Mouse (Mus musculus) lung, adult 2 months (tissue): ENCODE results near the gene Gm10837. TPM values are rescaled to one million over a fixed set of nuclear protein-coding genes. Genes with fewer than 3 reads are reported as not detected.

Experiments
- DNase-seq: peaks from one replicate; pipeline ENCODE4 v3.0.0; 2022
- H3K4me1 ChIP-seq: fragments of 200-500 bp; 2 replicates; pipeline ENCODE4 v1.6.1; 2011; ENCODE audit warnings: low read length; ENCODE audit not compliant: control insufficient read depth, insufficient read depth
- H3K4me3 ChIP-seq: fragments of 200-500 bp; replicated peaks from 2 replicates; pipeline ENCODE3; 2011; ENCODE audit warnings: low read depth, mild to moderate bottlenecking, control low read depth, low read length; ENCODE audit errors: extremely low read depth
- CTCF ChIP-seq: fragments of 200-500 bp; IDR thresholded peaks from 2 replicates; pipeline ENCODE4 v1.5.1; 2011; ENCODE audit warnings: mild to moderate bottlenecking, low read length, control low read depth; ENCODE audit not compliant: insufficient read depth
- POLR2A ChIP-seq: fragments of 200-500 bp; IDR thresholded peaks from 2 replicates; pipeline ENCODE4 v1.6.1; 2011; ENCODE audit warnings: low read depth, mild to moderate bottlenecking, control low read depth, low read length, borderline replicate concordance; ENCODE audit errors: extremely low read depth
- WGBS: fragments of 180-500 bp; shearing (Covaris S2); methylation state at CpG from one replicate; pipeline ENCODE4 v1.1.7; 2018; 5-methylcytosine and 5-hydroxymethylcytosine counted together
- polyA plus RNA-seq: library from polyadenylated mRNA; depleted of rRNA; stranded (reverse); fragments of >200 nt; gene quantifications from 2 replicates; pipeline ENCODE4 v1.2.3, GENCODE M21; 2012

The Gm10837 gene
- polyA plus RNA-seq, 1 experiment: not detected

DNA sequence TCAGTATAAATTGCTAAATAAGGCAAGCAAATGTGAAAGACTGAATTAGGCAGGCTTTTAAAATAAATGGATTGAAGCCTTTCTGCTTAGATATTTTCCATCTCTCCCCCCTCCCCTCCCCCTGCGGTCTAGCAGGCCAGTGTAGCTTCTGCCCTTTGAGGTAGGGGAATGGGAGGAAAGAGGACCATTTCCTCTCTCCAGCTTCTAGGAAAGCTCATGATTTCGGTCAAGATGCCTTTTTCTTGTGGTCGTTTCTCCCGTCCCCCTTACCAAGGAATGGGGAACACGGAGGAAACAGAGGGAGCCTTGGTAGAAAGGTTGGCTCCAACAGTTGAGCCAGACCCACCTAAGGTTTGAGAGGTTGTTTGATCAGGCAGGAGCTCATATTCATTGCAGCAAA, 17.7 kb upstream of the Gm10837 start:
- H3K4me3 ChIP-seq: no peak overlapping the region
- TF ChIP-seq CTCF: no peak
- TF ChIP-seq POLR2A: no peak
- 4% methylated on average over 5 of the region's 5 CpGs for WGBS
- peaks cover 4% of the 10 kb centered on the region; the same call in 1 of the 2 replicates for H3K4me1 ChIP-seq
- no peak for DNase-seq

DNA sequence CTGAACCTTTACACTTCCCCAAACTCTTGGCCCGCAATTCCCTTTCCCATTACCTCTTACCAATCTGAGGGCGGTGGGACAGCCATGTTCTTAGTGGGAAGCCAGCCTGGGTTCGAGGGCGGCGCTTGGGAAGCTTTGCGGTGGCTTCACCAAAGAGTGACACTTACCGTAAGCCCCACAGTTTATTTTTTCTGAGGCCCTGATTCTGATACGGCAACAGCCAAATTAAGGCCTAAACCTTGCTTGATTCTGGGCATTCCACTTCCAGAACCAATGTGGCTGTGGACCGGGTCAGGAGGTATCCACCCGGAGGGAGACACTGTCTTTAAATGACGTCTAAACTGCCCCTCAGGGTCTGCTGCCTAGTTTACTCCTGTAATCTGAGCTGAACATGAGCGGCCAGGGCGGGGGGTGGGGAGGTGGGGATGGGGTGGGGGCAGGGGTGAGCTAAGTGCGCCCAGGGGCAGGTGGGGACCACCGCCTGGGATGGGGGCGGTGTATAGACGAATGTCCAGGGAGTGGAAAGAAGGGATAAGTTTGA, 17.1 kb upstream of the Gm10837 start:
- Histone ChIP-seq H3K4me1 (peaks cover 4% of the 10 kb centered on the region; the same call in 1 of the 2 replicates), H3K4me3 (no peak overlapping the region)
- DNase-seq: no peak
- TF ChIP-seq CTCF: no peak
- TF ChIP-seq POLR2A: no peak
- 3% methylated on average over 17 of the region's 17 CpGs for WGBS

DNA sequence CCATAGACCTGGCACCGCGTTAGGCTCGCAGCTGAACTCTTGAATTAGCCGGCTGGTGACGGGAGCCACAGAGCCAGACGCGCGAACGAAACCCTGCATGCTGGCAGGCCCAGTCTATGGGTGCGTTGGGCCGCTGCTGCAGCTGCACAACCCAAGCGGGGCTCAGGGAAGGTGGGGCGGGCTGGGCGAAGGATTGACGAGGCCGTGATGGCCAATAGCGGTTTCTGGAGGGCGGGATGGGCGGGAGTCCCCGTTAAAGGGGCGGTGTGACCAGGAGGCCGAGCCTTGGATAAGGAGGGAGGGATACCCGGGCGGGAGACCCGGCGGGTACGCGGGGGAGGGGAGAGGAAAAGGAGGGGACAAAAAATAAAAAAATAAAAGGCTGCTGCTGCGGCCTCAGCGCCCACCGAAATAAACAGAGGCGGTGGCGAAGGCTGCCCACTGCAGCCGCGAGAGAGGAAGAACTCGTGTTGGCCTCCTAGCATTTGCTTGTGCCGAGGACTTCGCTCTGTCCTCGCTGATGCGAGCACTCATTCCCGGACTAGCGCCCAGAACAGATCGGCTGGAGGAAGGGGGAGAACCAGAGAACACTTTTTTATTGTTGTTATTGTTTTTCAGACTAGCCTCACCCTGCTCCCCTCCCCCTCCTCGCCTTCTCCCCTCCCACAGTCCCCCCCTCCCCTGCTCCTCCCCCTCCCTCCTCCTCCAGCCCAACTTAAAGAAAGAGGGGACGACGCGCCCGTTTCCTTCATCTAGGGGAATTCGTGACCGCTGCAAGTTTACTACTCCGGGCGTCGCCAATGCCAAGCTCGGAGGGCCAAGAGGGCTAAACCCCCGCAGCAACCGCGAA, 16.1 kb upstream of the Gm10837 start:
- 2% methylated on average over 57 of the region's 57 CpGs for WGBS
- H3K4me3 ChIP-seq: no peak overlapping the region
- DNase-seq: no peak
- TF ChIP-seq POLR2A (no peak), CTCF (no peak)
- H3K4me1 ChIP-seq: peaks cover 4% of the 10 kb centered on the region; the same call in 1 of the 2 replicates

DNA sequence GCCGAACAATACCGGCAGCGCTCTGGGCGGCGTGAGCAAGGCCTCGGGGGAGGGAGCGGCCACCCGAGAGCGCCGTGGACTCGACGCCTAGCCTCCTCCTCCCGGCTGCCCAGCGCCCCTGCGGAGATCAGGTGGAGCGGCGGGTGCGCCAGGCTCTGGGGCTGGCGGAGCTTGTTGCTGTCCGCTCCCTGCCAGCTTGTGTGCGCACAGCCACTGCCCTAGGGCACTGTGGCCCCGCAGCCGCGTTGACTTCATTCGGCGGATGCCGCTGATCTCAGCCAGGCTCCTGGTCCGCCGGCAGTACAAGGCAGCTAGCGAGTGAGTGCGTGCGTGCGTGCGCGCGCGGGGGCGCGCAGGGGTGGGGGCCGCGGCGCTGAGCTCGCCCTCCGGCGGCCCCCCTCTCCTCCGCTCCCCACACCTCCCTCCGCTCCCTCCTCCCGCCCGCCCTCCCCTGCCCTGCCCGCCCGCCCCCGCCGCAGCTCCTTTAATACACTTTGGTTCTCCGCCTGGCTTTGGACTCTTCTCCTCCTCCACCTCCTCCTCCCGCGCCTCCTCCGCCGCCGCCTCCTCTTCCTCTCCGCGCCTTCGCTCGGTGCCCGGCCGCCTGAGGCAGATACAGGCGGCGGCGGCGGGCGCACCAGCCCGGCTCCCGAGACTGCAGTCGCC, 15.4 kb upstream of the Gm10837 start, which contains the start of gene Zic2:
Zic2 (plus strand) TSS at position 545 of the 666 bp plus-strand sequence.
- Histone ChIP-seq H3K4me3 (no peak within 1 kb of the TSS), H3K4me1 (peaks cover 4% of the 10 kb centered on the region; the same call in 1 of the 2 replicates)
- no peak for DNase-seq
- no peak for TF ChIP-seq POLR2A
- TF ChIP-seq CTCF: no peak
- 1% methylated on average over 52 of the region's 73 CpGs for WGBS

DNA sequence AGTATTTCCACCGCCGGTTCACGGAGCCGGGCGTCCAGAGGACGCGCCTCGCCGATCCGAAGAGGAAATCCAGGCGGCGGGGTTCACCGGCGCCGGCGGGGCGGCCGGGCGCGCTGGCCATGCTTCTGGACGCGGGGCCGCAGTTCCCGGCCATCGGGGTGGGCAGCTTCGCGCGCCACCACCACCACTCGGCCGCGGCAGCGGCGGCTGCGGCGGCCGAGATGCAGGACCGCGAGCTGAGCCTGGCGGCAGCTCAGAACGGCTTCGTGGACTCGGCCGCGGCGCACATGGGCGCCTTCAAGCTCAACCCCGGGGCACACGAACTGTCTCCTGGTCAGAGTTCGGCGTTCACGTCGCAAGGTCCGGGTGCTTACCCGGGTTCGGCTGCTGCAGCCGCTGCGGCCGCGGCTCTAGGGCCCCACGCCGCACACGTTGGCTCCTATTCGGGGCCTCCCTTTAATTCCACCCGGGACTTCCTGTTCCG, 14.8 kb upstream of the Gm10837 start:
- DNase-seq: no peak
- Histone ChIP-seq H3K4me1 (peaks cover 4% of the 10 kb centered on the region; the same call in 1 of the 2 replicates), H3K4me3 (no peak overlapping the region)
- no peak for TF ChIP-seq POLR2A
- TF ChIP-seq CTCF: no peak
- under 1% methylated on average over 65 of the region's 65 CpGs for WGBS

DNA sequence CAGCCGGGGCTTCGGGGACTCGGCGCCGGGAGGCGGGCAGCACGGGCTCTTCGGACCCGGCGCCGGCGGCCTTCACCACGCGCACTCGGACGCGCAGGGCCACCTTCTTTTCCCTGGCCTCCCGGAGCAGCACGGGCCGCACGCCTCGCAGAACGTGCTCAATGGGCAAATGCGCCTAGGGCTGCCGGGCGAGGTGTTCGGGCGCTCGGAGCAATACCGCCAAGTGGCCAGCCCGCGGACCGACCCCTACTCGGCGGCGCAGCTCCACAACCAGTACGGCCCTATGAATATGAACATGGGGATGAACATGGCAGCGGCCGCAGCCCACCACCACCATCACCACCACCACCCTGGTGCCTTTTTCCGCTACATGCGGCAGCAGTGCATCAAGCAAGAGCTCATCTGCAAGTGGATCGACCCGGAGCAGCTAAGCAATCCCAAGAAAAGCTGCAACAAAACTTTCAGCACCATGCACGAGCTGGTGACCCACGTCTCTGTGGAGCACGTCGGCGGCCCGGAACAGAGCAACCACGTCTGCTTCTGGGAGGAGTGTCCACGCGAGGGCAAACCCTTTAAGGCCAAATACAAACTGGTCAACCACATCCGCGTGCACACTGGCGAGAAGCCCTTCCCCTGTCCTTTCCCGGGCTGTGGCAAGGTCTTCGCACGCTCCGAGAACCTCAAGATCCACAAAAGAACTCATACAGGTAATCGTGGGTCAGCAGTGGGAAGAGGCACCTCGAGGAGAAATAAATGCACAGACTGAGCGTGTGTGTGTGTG, 14.2 kb upstream of the Gm10837 start:
- DNase-seq: no peak

DNA sequence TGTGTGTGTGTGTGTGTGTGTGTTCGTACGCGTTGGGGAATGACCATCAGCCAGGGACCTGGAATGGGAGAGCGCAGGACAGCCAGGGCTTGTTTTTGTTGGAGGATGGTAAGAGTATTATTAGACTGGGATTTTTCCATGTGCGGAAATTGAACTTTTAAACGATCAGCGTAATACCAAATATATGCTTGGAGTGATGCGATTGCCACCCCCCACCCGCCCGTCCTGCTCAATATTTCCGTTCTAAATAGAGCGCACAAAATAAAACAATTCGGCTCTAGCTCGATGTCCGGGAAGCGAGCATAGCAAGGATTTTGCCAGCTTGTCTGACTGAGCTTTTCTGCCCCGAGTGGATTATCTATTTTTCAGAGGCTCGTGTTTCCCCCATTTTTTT, 13.6 kb upstream of the Gm10837 start:
- WGBS: 5% methylated on average over 18 of the region's 18 CpGs
- Histone ChIP-seq H3K4me1 (peaks cover 4% of the 10 kb centered on the region; the same call in 1 of the 2 replicates), H3K4me3 (no peak overlapping the region)
- TF ChIP-seq CTCF (no peak), POLR2A (no peak)
- DNase-seq: no peak

More for the DNA sequence above, 14.2 kb upstream of the Gm10837 start:
- WGBS: 2% methylated on average over 62 of the region's 62 CpGs
- Histone ChIP-seq H3K4me1 (peaks cover 4% of the 10 kb centered on the region; the same call in 1 of the 2 replicates), H3K4me3 (no peak overlapping the region)
- TF ChIP-seq POLR2A (no peak), CTCF (no peak)

DNA sequence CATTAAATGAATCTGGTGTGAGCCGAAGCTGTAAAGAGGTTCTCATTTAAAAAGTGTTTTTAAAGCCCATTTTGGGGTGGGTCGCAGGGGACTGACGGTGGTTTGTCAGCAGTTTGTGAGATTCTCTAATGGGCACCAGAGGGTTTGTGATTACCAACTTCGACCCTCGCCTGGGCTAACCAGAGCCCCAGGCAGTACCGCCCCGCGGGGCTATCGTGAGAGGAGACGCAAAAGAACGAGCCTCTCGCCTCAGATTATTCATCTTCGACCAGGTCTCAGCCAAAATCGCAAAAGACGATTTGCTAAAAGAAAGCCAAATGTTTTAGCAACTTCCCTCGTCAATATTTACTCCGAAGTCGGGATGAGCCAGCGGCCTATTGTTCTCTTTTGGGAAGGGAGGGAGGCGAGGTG, 13.1 kb upstream of the Gm10837 start:
- H3K4me1 ChIP-seq: peaks cover 4% of the 10 kb centered on the region; the same call in 1 of the 2 replicates
- no peak for DNase-seq
- 7% methylated on average over 20 of the region's 20 CpGs for WGBS
- no peak overlapping the region for H3K4me3 ChIP-seq
- TF ChIP-seq CTCF (no peak), POLR2A (no peak)
